Mouse (Mus musculus) cortical plate, adult 2 months (tissue): ENCODE data around the gene Rnf38. TPM values are rescaled to one million over a fixed set of nuclear protein-coding genes. Genes with fewer than 3 reads are reported as not detected.

Experiments used
- H3K27ac ChIP-seq: fragments of 200-500 bp; 2 replicates; pipeline ENCODE4 v1.5.1; 2012; ENCODE audit warnings: low read length, control low read depth, inconsistent platforms; ENCODE audit not compliant: insufficient read depth
- H3K4me1 ChIP-seq: fragments of 200-500 bp; 2 replicates; pipeline ENCODE4 v1.6.1; 2011; ENCODE audit warnings: low read length; ENCODE audit not compliant: control insufficient read depth, insufficient read depth
- H3K4me3 ChIP-seq: fragments of 200-500 bp; 2 replicates; pipeline ENCODE4 v1.5.1; 2011; ENCODE audit warnings: mild to moderate bottlenecking, low read length, control low read depth; ENCODE audit not compliant: insufficient read depth
- CTCF ChIP-seq: fragments of 200-500 bp; IDR thresholded peaks from 2 replicates; pipeline ENCODE4 v1.5.1; 2011; ENCODE audit warnings: mild to moderate bottlenecking, control low read depth, low read length; ENCODE audit not compliant: insufficient read depth; ENCODE audit errors: extremely low read depth
- POLR2A ChIP-seq: fragments of 200-500 bp; IDR thresholded peaks from 2 replicates; pipeline ENCODE4 v1.6.1; 2011; ENCODE audit warnings: mild to moderate bottlenecking, low read length, control low read depth; ENCODE audit not compliant: insufficient read depth; ENCODE audit errors: extremely low read depth
- polyA plus RNA-seq: library from polyadenylated mRNA; depleted of rRNA; stranded (reverse); fragments of >200 nt; gene quantifications from 2 replicates; pipeline ENCODE4 v1.2.3, GENCODE M21; 2012; rRNA removed

Gene Rnf38
- polyA plus RNA-seq, 1 experiment = 68.4 TPM

GRCm38 (mm10) chr4:44078358-44078933 lies 155.1 kb downstream of the Rnf38 start:
- H3K4me3 ChIP-seq = no peak overlapping the region
- H3K4me1 ChIP-seq = no peaks in the 10 kb centered on the region
- TF ChIP-seq POLR2A (no peak), CTCF (no peak)
- no peak overlapping the region for H3K27ac ChIP-seq

Other genes with a start within 250 kb of the Rnf38 start
- gene Clta, start 229.3 kb downstream of the Rnf38 start, polyA plus RNA-seq = 385 and 422 TPM in 2 replicates
- gene Gne, start 149.6 kb downstream of the Rnf38 start, polyA plus RNA-seq = 16.3 and 16.8 TPM in 2 replicates
- 0.79 and 1.0 TPM in 2 replicates for gene Melk, start 67.1 kb upstream of the Rnf38 start, polyA plus RNA-seq